Mouse (Mus musculus): ENCODE measurements around the gene Dapl1. TPM values are rescaled to one million over a fixed set of nuclear protein-coding genes. Genes with fewer than 3 reads are reported as not detected.

Dapl1 gene
- polyA plus RNA-seq, 1 experiment = 3.5 TPM

- H3K27ac ChIP-seq (ENCODE audit: control insufficient read depth, insufficient read depth, low read depth, low read length) = no peak overlapping the region
- peaks cover 12% of the 10 kb centered on the region for H3K4me1 ChIP-seq (ENCODE audit: control insufficient read depth, insufficient read depth, low read length)
- H3K4me3 ChIP-seq (ENCODE audit: control insufficient read depth, low read depth, low read length) = no peak overlapping the region
- no peaks in the 10 kb centered on the region for H3K36me3 ChIP-seq (ENCODE audit: control insufficient read depth, insufficient read depth, low read length)
- TF ChIP-seq CTCF (IDR thresholded peaks at IDR 0.05; ENCODE audit: control insufficient read depth, insufficient read depth, insufficient replicate concordance, low read depth, low read length) (no peak), POLR2A (IDR thresholded peaks at IDR 0.05; ENCODE audit: control insufficient read depth, low read depth, low read length) (no peak)
- H3K27me3 ChIP-seq (ENCODE audit: control insufficient read depth, insufficient read depth, low read length) = no peaks in the 10 kb centered on the region
These were observed 49.7 kb downstream of the Dapl1 start for GRCm38 (mm10) chr2:59533971-59534748.

- Histone ChIP-seq H3K27ac (ENCODE audit: control insufficient read depth, insufficient read depth, low read depth, low read length) (no peak overlapping the region), H3K4me1 (ENCODE audit: control insufficient read depth, insufficient read depth, low read length) (peaks cover 12% of the 10 kb centered on the region), H3K36me3 (ENCODE audit: control insufficient read depth, insufficient read depth, low read length) (no peaks in the 10 kb centered on the region), H3K27me3 (ENCODE audit: control insufficient read depth, insufficient read depth, low read length) (no peaks in the 10 kb centered on the region), H3K4me3 (ENCODE audit: control insufficient read depth, low read depth, low read length) (no peak overlapping the region)
- TF ChIP-seq CTCF (IDR thresholded peaks at IDR 0.05; ENCODE audit: control insufficient read depth, insufficient read depth, insufficient replicate concordance, low read depth, low read length) = no peak
- no peak for TF ChIP-seq POLR2A (IDR thresholded peaks at IDR 0.05; ENCODE audit: control insufficient read depth, low read depth, low read length)
These were observed 52.5 kb downstream of the Dapl1 start for GRCm38 (mm10) chr2:59536958-59537357.

- Histone ChIP-seq H3K36me3 (ENCODE audit: control insufficient read depth, insufficient read depth, low read length) (no peaks in the 10 kb centered on the region), H3K27ac (ENCODE audit: control insufficient read depth, insufficient read depth, low read depth, low read length) (no peak overlapping the region), H3K27me3 (ENCODE audit: control insufficient read depth, insufficient read depth, low read length) (no peaks in the 10 kb centered on the region), H3K4me1 (ENCODE audit: control insufficient read depth, insufficient read depth, low read length) (peaks cover 11% of the 10 kb centered on the region), H3K4me3 (ENCODE audit: control insufficient read depth, low read depth, low read length) (no peak overlapping the region)
- TF ChIP-seq CTCF (IDR thresholded peaks at IDR 0.05; ENCODE audit: control insufficient read depth, insufficient read depth, insufficient replicate concordance, low read depth, low read length) = no peak
- no peak for TF ChIP-seq POLR2A (IDR thresholded peaks at IDR 0.05; ENCODE audit: control insufficient read depth, low read depth, low read length)
These were observed 53.6 kb downstream of the Dapl1 start for GRCm38 (mm10) chr2:59538031-59538430.

- TF ChIP-seq CTCF (IDR thresholded peaks at IDR 0.05; ENCODE audit: control insufficient read depth, insufficient read depth, insufficient replicate concordance, low read depth, low read length) = no peak
- TF ChIP-seq POLR2A (IDR thresholded peaks at IDR 0.05; ENCODE audit: control insufficient read depth, low read depth, low read length) = no peak
- Histone ChIP-seq H3K36me3 (ENCODE audit: control insufficient read depth, insufficient read depth, low read length) (no peaks in the 10 kb centered on the region), H3K4me1 (ENCODE audit: control insufficient read depth, insufficient read depth, low read length) (peaks cover 4% of the 10 kb centered on the region; the same call in 1 of the 2 replicates), H3K4me3 (ENCODE audit: control insufficient read depth, low read depth, low read length) (no peak overlapping the region), H3K27ac (ENCODE audit: control insufficient read depth, insufficient read depth, low read depth, low read length) (no peak overlapping the region), H3K27me3 (ENCODE audit: control insufficient read depth, insufficient read depth, low read length) (no peaks in the 10 kb centered on the region)
These were observed 55.3 kb downstream of the Dapl1 start for GRCm38 (mm10) chr2:59539796-59540195.

- Histone ChIP-seq H3K36me3 (ENCODE audit: control insufficient read depth, insufficient read depth, low read length) (no peaks in the 10 kb centered on the region), H3K27ac (ENCODE audit: control insufficient read depth, insufficient read depth, low read depth, low read length) (no peak overlapping the region), H3K27me3 (ENCODE audit: control insufficient read depth, insufficient read depth, low read length) (no peaks in the 10 kb centered on the region), H3K4me1 (ENCODE audit: control insufficient read depth, insufficient read depth, low read length) (peaks cover 4% of the 10 kb centered on the region; the same call in 1 of the 2 replicates), H3K4me3 (ENCODE audit: control insufficient read depth, low read depth, low read length) (no peak overlapping the region)
- TF ChIP-seq CTCF (IDR thresholded peaks at IDR 0.05; ENCODE audit: control insufficient read depth, insufficient read depth, insufficient replicate concordance, low read depth, low read length) (peak; percentile 89; the same call in 1 of the 2 replicates), POLR2A (IDR thresholded peaks at IDR 0.05; ENCODE audit: control insufficient read depth, low read depth, low read length) (no peak)
These were observed 56.9 kb downstream of the Dapl1 start for GRCm38 (mm10) chr2:59541121-59541887.

- Histone ChIP-seq H3K4me1 (ENCODE audit: control insufficient read depth, insufficient read depth, low read length) (peaks cover 4% of the 10 kb centered on the region; the same call in 1 of the 2 replicates), H3K27ac (ENCODE audit: control insufficient read depth, insufficient read depth, low read depth, low read length) (no peak overlapping the region), H3K36me3 (ENCODE audit: control insufficient read depth, insufficient read depth, low read length) (no peaks in the 10 kb centered on the region), H3K27me3 (ENCODE audit: control insufficient read depth, insufficient read depth, low read length) (no peaks in the 10 kb centered on the region), H3K4me3 (ENCODE audit: control insufficient read depth, low read depth, low read length) (no peak overlapping the region)
- no peak for TF ChIP-seq POLR2A (IDR thresholded peaks at IDR 0.05; ENCODE audit: control insufficient read depth, low read depth, low read length)
- no peak for TF ChIP-seq CTCF (IDR thresholded peaks at IDR 0.05; ENCODE audit: control insufficient read depth, insufficient read depth, insufficient replicate concordance, low read depth, low read length)
These were observed 59.2 kb downstream of the Dapl1 start for GRCm38 (mm10) chr2:59543543-59544065.
